Mouse (Mus musculus) stomach, postnatal 0 days (tissue): Measurements from ENCODE around the gene Dcaf8. TPM values are rescaled to one million over a fixed set of nuclear protein-coding genes. Genes with fewer than 3 reads are reported as not detected.

Experiments
- ATAC-seq: fragments of 200-750 bp; cut with Nextera tagmentation; 2 replicates; pipeline ENCODE4 v1.8.0; 2017; ENCODE audit not compliant: low FRiP score, low TSS enrichment
- DNase-seq: peaks from one replicate; pipeline ENCODE4 v3.0.0-alpha.2; 2016; ENCODE audit warnings: low spot score
- H3K27ac ChIP-seq: fragments of 300-500 bp; sonication (generic); replicated peaks from 2 replicates; pipeline ENCODE4 v1.5.1; 2014; ENCODE audit warnings: mild to moderate bottlenecking, control low read depth
- H3K27me3 ChIP-seq: fragments of 300-500 bp; sonication (generic); 2 replicates; pipeline ENCODE4 v1.6.1; 2014; ENCODE audit warnings: low read length; ENCODE audit not compliant: control insufficient read depth, insufficient read depth
- H3K36me3 ChIP-seq: fragments of 300-500 bp; sonication (generic); 2 replicates; pipeline ENCODE4 v1.6.1; 2014; ENCODE audit warnings: low read length, mixed read lengths; ENCODE audit not compliant: control insufficient read depth, insufficient read depth
- H3K4me1 ChIP-seq: fragments of 300-500 bp; sonication (generic); replicated peaks from 2 replicates; pipeline ENCODE4 v1.6.1; 2014; ENCODE audit warnings: antibody characterized with exemption; ENCODE audit not compliant: control insufficient read depth, insufficient read depth
- H3K4me2 ChIP-seq: fragments of 300-500 bp; sonication (generic); replicated peaks from 2 replicates; pipeline ENCODE4 v1.6.1; 2014; ENCODE audit warnings: low read depth, mild to moderate bottlenecking, control low read depth, moderate library complexity
- H3K4me3 ChIP-seq: fragments of 300-500 bp; sonication (generic); 2 replicates; pipeline ENCODE4 v1.5.1; 2014; ENCODE audit warnings: low read depth, low read length, control low read depth
- H3K9ac ChIP-seq: fragments of 300-500 bp; sonication (generic); 2 replicates; pipeline ENCODE4 v1.6.1; 2014; ENCODE audit warnings: mild to moderate bottlenecking, low read length, control low read depth, mixed read lengths
- H3K9me3 ChIP-seq: fragments of 300-500 bp; sonication (generic); 2 replicates; pipeline ENCODE4 v1.6.1; 2016; ENCODE audit warnings: low read length; ENCODE audit not compliant: control insufficient read depth
- CTCF ChIP-seq: IDR thresholded peaks from 2 replicates; pipeline ENCODE4 v1.5.1; 2016; ENCODE audit warnings: antibody characterized with exemption, low read depth, mild to moderate bottlenecking, moderate library complexity
- EP300 ChIP-seq: optimal IDR thresholded peaks from 2 replicates; pipeline ENCODE3; 2016; ENCODE audit warnings: antibody characterized with exemption
- WGBS: fragments of 180-500 bp; shearing (Covaris S2); extraction: QIAGEN DNeasy Blood & Tissue Kit; methylation state at CpG from one replicate; pipeline ENCODE4 v1.1.7; 2014; 5-methylcytosine and 5-hydroxymethylcytosine counted together
- polyA plus RNA-seq: library from polyadenylated mRNA; unstranded; fragments of >200 nt; fragmentation: Nextera tagmentation; extraction: Ambion mirVana; gene quantifications from 2 replicates; pipeline ENCODE4 v1.2.1, GENCODE M21; 2015

Dcaf8 gene
- polyA plus RNA-seq, 1 experiment from 2014 or later, result 57.0 TPM

DNA sequence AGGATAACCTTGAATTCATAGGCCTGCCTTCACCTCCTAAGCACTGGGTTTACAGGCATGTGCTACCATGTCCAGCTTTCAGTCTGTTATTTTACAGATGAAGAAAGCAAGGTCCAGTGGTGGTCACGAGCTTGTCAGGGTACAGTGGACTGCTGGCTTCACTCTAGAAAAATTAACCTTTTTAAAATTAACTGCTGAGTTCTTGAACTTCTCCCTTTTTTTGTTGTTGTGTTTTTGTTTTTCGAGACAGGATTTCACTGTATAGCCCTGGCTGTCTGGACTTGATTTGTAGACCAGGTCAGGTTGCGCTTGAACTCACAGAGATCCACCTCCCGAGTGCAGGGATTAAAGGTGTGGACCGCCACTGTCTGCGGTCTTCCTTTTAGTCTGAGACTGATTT is 15.1 kb downstream of the Dcaf8 start:
- H3K27ac ChIP-seq, result no peak overlapping the region
- H3K4me2 ChIP-seq, result no peak overlapping the region
- 84% methylated on average over 6 of the region's 6 CpGs for WGBS
- no peak for ATAC-seq
- H3K4me3 ChIP-seq, result no peak overlapping the region
- H3K9ac ChIP-seq, result no peak overlapping the region
- H3K36me3 ChIP-seq, result peaks cover 11% of the 10 kb centered on the region
- H3K27me3 ChIP-seq, result no peaks in the 10 kb centered on the region
- no peaks in the 10 kb centered on the region for H3K4me1 ChIP-seq
- no peak for TF ChIP-seq CTCF
- TF ChIP-seq EP300, result no peak
- H3K9me3 ChIP-seq, result no peaks in the 10 kb centered on the region
- DNase-seq, result no peak

DNA sequence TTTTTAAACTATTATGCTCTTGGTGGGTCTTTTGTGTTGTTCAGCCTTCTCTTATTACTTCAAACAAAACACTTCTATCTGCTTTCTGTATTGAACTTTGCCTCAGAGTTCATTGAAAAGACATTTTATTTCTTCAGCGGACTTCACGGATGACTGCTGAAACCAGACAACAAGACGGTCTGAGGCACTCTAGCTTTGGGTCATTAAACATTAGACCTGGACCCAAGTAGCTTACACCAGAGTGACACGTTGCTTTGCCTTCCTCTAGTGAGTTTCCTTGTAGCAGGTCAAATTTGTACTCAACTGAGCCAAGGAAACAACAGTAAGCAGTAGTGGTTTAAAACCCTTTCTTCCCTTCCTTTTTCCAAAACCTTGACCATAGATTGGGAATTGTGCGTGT is 20.0 kb downstream of the Dcaf8 start:
- DNase-seq, result no peak
- Histone ChIP-seq H3K27ac (no peak overlapping the region), H3K9me3 (no peaks in the 10 kb centered on the region), H3K4me1 (no peaks in the 10 kb centered on the region), H3K4me2 (no peak overlapping the region), H3K27me3 (no peaks in the 10 kb centered on the region), H3K4me3 (no peak overlapping the region), H3K36me3 (peaks cover 34% of the 10 kb centered on the region), H3K9ac (no peak overlapping the region)
- WGBS, result 91% methylated on average over 5 of the region's 5 CpGs
- ATAC-seq, result no peak
- TF ChIP-seq EP300 (no peak), CTCF (no peak)

DNA sequence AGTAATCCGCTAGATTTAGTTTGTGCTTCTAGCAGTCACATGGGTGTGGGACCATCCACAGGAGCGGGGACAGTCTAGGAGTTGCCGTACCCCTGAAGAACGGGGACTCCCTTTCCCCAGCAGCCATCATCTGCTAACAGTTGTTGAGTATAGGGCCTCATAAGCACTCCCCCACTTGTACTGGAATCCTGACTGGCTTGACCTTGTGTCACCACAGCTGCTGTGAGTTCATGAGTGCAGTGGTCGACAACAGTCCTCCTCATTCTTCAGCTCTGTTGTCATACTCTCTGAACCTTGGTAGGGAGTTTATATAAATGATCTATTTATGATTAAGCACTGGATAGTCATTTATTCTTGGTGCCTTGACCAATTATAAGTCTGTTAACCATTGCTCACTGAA is 21.9 kb downstream of the Dcaf8 start:
- peaks cover 41% of the 10 kb centered on the region for H3K36me3 ChIP-seq
- 96% methylated on average over 5 of the region's 5 CpGs for WGBS
- H3K4me2 ChIP-seq, result no peak overlapping the region
- no peak overlapping the region for H3K9ac ChIP-seq
- no peaks in the 10 kb centered on the region for H3K27me3 ChIP-seq
- ATAC-seq (no peak), DNase-seq (no peak)
- TF ChIP-seq CTCF, result no peak
- no peak overlapping the region for H3K4me3 ChIP-seq
- no peaks in the 10 kb centered on the region for H3K4me1 ChIP-seq
- H3K27ac ChIP-seq, result no peak overlapping the region
- H3K9me3 ChIP-seq, result no peaks in the 10 kb centered on the region

- peaks cover 42% of the 10 kb centered on the region for H3K36me3 ChIP-seq
- no peak overlapping the region for H3K27ac ChIP-seq
- DNase-seq, result no peak
- no peaks in the 10 kb centered on the region for H3K9me3 ChIP-seq
- H3K27me3 ChIP-seq, result no peaks in the 10 kb centered on the region
- no peak overlapping the region for H3K4me3 ChIP-seq
- TF ChIP-seq EP300, result no peak
- TF ChIP-seq CTCF, result no peak
- H3K4me2 ChIP-seq, result no peak overlapping the region
- WGBS, result 94% methylated on average over 21 of the region's 21 CpGs
- no peaks in the 10 kb centered on the region for H3K4me1 ChIP-seq
- no peak for ATAC-seq
- no peak overlapping the region for H3K9ac ChIP-seq
These were observed 24.5 kb downstream of the Dcaf8 start for GRCm38 (mm10) chr1:172172381-172172780.

- no peak overlapping the region for H3K27ac ChIP-seq
- WGBS, result 66% methylated on average over 5 of the region's 5 CpGs
- ATAC-seq (no peak), DNase-seq (no peak)
- H3K4me2 ChIP-seq, result no peak overlapping the region
- no peak overlapping the region for H3K9ac ChIP-seq
- H3K4me3 ChIP-seq, result no peak overlapping the region
- H3K27me3 ChIP-seq, result no peaks in the 10 kb centered on the region
- no peaks in the 10 kb centered on the region for H3K9me3 ChIP-seq
- peaks cover 38% of the 10 kb centered on the region for H3K36me3 ChIP-seq
- H3K4me1 ChIP-seq, result no peaks in the 10 kb centered on the region
- TF ChIP-seq CTCF, result no peak
- no peak for TF ChIP-seq EP300
These were observed 25.3 kb downstream of the Dcaf8 start for GRCm38 (mm10) chr1:172173181-172173580.

GRCm38 (mm10) chr1:172177791-172178190 is 29.9 kb downstream of the Dcaf8 start:
- Histone ChIP-seq H3K4me3 (no peak overlapping the region), H3K4me2 (no peak overlapping the region), H3K9me3 (no peaks in the 10 kb centered on the region), H3K27me3 (no peaks in the 10 kb centered on the region), H3K36me3 (peaks cover 19% of the 10 kb centered on the region; the same call in 1 of the 2 replicates), H3K9ac (no peak overlapping the region), H3K27ac (no peak overlapping the region), H3K4me1 (no peaks in the 10 kb centered on the region)
- DNase-seq, result no peak
- WGBS, result 68% methylated on average over 7 of the region's 7 CpGs
- ATAC-seq, result no peak
- TF ChIP-seq CTCF (no peak), EP300 (no peak)
